In genomic region chr7:67647277-67647676, GRCm38 (mm10) we compare ENCODE assay signal across 8 mouse cellular contexts. TPM values are rescaled to one million over a fixed set of nuclear protein-coding genes. Genes with fewer than 3 reads are reported as not detected.
DNase-seq lines count a peak whose midpoint lies in the region; ATAC-seq lines count a peak whose summit lies in the region.

TSS of gene Ttc23 (plus strand) at chr7:67647410.

- H3K36me3 ChIP-seq in forebrain, embryonic 13.5 days (ENCODE audit: poor library complexity, severe bottlenecking) = no peaks in the 10 kb centered on the region
- H3K36me3 ChIP-seq in liver, embryonic 15.5 days (replicated peaks) = no peaks in the 10 kb centered on the region
- H3K36me3 ChIP-seq in stomach, embryonic 16.5 days (ENCODE audit: control insufficient read depth, insufficient read depth, low read length) = no peaks in the 10 kb centered on the region

- ATAC-seq in forebrain, embryonic 13.5 days = no peak
- no peak for ATAC-seq in liver, embryonic 15.5 days (ENCODE audit: insufficient read depth)
- no peak for ATAC-seq in stomach, embryonic 16.5 days (ENCODE audit: insufficient read depth, low FRiP score)

- H3K27ac ChIP-seq in forebrain, embryonic 13.5 days = no peak within 1 kb of the TSS
- H3K27ac ChIP-seq in liver, embryonic 15.5 days (replicated peaks) = no peak within 1 kb of the TSS
- peak within 1 kb of the TSS; percentile 89 for H3K27ac ChIP-seq in stomach, embryonic 16.5 days (ENCODE audit: low read length)

- WGBS in forebrain, embryonic 13.5 days = 2% methylated on average over 5 of the region's 5 CpGs
- WGBS in liver, embryonic 15.5 days (ENCODE audit: insufficient replicate concordance) = 45% methylated on average over 5 of the region's 5 CpGs
- 3% methylated on average over 5 of the region's 5 CpGs for WGBS in stomach, embryonic 16.5 days

- peak; percentile 92 for DNase-seq in 3T3-L1 (ENCODE audit: low read depth, low spot score)
- DNase-seq in adrenal gland, adult 18-20 months (ENCODE audit: low spot score in 2 of 2) = no peak
- DNase-seq in heart, postnatal 36 days = peak in 1 of 2 experiments; percentile 15
- no peak for DNase-seq in B cell, adult 2 months
- DNase-seq in layer of hippocampus, adult 8-10 months (ENCODE audit: low spot score in 2 of 2) = no peak

- H3K9me3 ChIP-seq in forebrain, embryonic 13.5 days (replicated peaks) = no peaks in the 10 kb centered on the region
- no peaks in the 10 kb centered on the region for H3K9me3 ChIP-seq in liver, embryonic 15.5 days (replicated peaks)
- no peaks in the 10 kb centered on the region for H3K9me3 ChIP-seq in stomach, embryonic 16.5 days (replicated peaks; ENCODE audit: control insufficient read depth, low read length)

- H3K4me3 ChIP-seq in forebrain, embryonic 13.5 days = peak within 1 kb of the TSS; percentile 82
- peak within 1 kb of the TSS; percentile 81 for H3K4me3 ChIP-seq in liver, embryonic 15.5 days (replicated peaks)
- H3K4me3 ChIP-seq in stomach, embryonic 16.5 days (replicated peaks; ENCODE audit: low read length) = peak within 1 kb of the TSS; percentile 89

- H3K9ac ChIP-seq in forebrain, embryonic 13.5 days = peak within 1 kb of the TSS; percentile 86
- peak within 1 kb of the TSS; percentile 79; the same call in 1 of the 2 replicates for H3K9ac ChIP-seq in liver, embryonic 15.5 days
- H3K9ac ChIP-seq in stomach, embryonic 16.5 days (ENCODE audit: low read length) = peak within 1 kb of the TSS; percentile 95

- intact Hi-C loops in heart, postnatal 36 days (cut with DNase I) = loop anchor here (5.0 kb wide), 1 partner anchor 810 kb away; the partner anchor contains the start of gene Adamts17

- H3K27me3 ChIP-seq in forebrain, embryonic 13.5 days = no peaks in the 10 kb centered on the region
- H3K27me3 ChIP-seq in liver, embryonic 15.5 days = no peaks in the 10 kb centered on the region
- no peaks in the 10 kb centered on the region for H3K27me3 ChIP-seq in stomach, embryonic 16.5 days (ENCODE audit: control insufficient read depth, insufficient read depth, low read length)

- H3K4me1 ChIP-seq in forebrain, embryonic 13.5 days = peaks cover 63% of the 10 kb centered on the region
- H3K4me1 ChIP-seq in liver, embryonic 15.5 days (replicated peaks) = peaks cover 22% of the 10 kb centered on the region
- H3K4me1 ChIP-seq in stomach, embryonic 16.5 days (ENCODE audit: control insufficient read depth, insufficient read depth, low read length) = peaks cover 28% of the 10 kb centered on the region

- H3K4me2 ChIP-seq in forebrain, embryonic 13.5 days = peak within 1 kb of the TSS; percentile 85
- peak within 1 kb of the TSS; percentile 83 for H3K4me2 ChIP-seq in liver, embryonic 15.5 days
- peak within 1 kb of the TSS; percentile 92 for H3K4me2 ChIP-seq in stomach, embryonic 16.5 days (ENCODE audit: low read depth, low read length)

RNA-seq across cellular contexts. Expression of gene Ttc23, which starts in this region (rescaled TPM):
- 10 to 100 TPM; 19.2 to 24.1 TPM for total RNA-seq in adrenal gland, adult 18-20 months (2021)
- 18.7 and 21.5 TPM in 2 replicates for polyA plus RNA-seq in forebrain, embryonic 13.5 days (2015; fragmentation: Nextera tagmentation; extraction: Ambion mirVana)
- 10 to 100 TPM; 17.8 to 19.3 TPM for total RNA-seq in heart, postnatal 36 days (2021)
- polyA plus RNA-seq in liver, embryonic 15.5 days (2015; fragmentation: Nextera tagmentation; extraction: Ambion mirVana) = 5.2 and 5.5 TPM in 2 replicates
- 28.4 and 29.8 TPM in 2 replicates for polyA plus RNA-seq in stomach, embryonic 16.5 days (2015; fragmentation: Nextera tagmentation; extraction: Ambion mirVana)
- 1 to 10 TPM; 6.6 to 7.9 (median 7.3) TPM for total RNA-seq in layer of hippocampus, adult 8-10 months (2022)
